Mouse (Mus musculus) embryonic fibroblast, embryonic 13.5 days (primary cell): Measurements from ENCODE around the gene Cnn1. TPM values are rescaled to one million over a fixed set of nuclear protein-coding genes. Genes with fewer than 3 reads are reported as not detected.
A peak's percentile ranks its signal among the peaks of the same experiment; 100 is the strongest.
"Not testable (repeated sequence)": the region's sequence is repeated elsewhere in the genome, so short reads cannot be mapped to it uniquely, and the experiment has no call there.

Experiments used
- H3K27ac ChIP-seq: 2 replicates; pipeline ENCODE4 v1.5.1; 2012; ENCODE audit warnings: low read length, control low read depth, inconsistent platforms; ENCODE audit not compliant: insufficient read depth
- H3K4me1 ChIP-seq: 2 replicates; pipeline ENCODE4 v1.6.1; 2011; ENCODE audit warnings: low read length; ENCODE audit not compliant: control insufficient read depth, insufficient read depth
- H3K4me3 ChIP-seq: 2 replicates; pipeline ENCODE4 v1.5.1; 2011; ENCODE audit warnings: mild to moderate bottlenecking, control low read depth, low read length; ENCODE audit not compliant: insufficient read depth
- CTCF ChIP-seq: IDR thresholded peaks from 2 replicates; pipeline ENCODE4 v1.5.1; 2011; ENCODE audit warnings: mild to moderate bottlenecking, control low read depth, low read length, moderate library complexity, borderline replicate concordance; ENCODE audit not compliant: insufficient read depth
- POLR2A ChIP-seq: IDR thresholded peaks from 2 replicates; pipeline ENCODE4 v1.6.1; 2011; ENCODE audit warnings: low read depth, mild to moderate bottlenecking, control low read depth, low read length, moderate library complexity
- polyA plus RNA-seq: library from polyadenylated mRNA; stranded (reverse); fragments of >200 nt; gene quantifications from 2 replicates; pipeline ENCODE4 v1.2.4, GENCODE M21; 2011; ENCODE audit warnings: low read depth; ENCODE audit not compliant: missing spikeins, insufficient read length

Gene Cnn1
- polyA plus RNA-seq, 1 experiment = 203 TPM

DNA sequence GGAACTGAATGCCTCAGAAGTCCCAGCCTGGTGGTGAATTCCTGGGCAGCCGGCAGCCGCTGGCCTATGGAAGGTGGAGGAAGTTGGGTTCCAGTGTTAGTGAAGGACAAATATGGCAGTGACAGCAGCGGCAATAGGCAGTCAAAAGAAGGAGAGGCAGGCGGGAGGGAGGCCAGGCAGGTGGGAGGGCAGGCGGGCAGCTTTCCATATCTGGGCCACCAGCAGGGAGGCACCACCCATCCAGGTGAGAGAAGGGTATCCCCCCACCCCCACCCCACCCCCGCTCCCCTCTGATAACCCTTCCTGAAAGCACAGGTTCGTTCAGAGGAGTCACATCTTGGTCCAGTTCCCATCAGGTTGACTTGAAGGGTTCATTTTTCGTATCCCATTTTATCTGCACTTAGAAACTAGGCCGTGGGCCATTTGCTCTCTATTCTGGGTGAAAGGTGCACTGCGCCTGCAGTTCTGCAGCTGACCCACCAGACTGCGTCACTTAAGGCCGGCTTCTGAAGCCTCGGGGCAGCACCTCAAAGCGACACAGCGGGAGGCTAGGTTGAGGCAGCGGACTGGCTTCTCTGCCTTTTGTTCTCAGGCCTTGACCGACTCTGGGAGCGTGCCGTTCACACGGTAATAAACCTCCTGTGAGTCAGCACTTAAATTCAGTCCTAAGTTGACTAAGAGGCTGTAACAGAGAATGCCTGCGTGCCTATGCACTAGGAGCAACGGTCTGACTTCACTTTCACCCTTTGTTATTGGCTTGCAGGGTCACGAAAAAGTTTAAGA is 37.9 kb downstream of the Cnn1 start:
- Histone ChIP-seq H3K27ac (0 out of 2 replicates have a peak overlapping the region, but pooled peaks have one; percentile 23), H3K4me3 (no peak overlapping the region)
- TF ChIP-seq POLR2A = no peak
- TF ChIP-seq CTCF = no peak

DNA sequence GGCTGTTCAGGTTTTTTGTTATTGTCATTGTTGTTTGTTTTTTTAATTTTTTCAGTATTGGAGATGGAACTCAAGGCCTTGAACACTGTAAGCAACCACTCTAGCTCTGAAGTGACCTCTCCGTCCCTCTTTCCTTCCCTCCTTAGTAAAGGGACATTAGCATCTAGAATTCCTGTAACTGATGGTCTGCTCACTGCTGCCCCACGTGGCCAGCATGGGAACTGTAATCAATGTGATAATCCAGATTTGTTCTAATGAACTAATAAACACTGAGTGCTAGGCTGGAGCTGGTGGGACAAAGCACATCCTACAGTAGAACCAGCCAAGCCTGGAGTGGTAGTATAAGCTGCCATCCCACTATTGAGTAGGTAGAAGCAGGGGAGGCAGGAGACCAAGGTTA is 39.5 kb downstream of the Cnn1 start:
- Histone ChIP-seq H3K27ac (no peak overlapping the region), H3K4me1 (no peaks in the 10 kb centered on the region), H3K4me3 (no peak overlapping the region)
- TF ChIP-seq CTCF = peak; percentile 80; the same call in 1 of the 2 replicates
- no peak for TF ChIP-seq POLR2A

More for the DNA sequence above, 37.9 kb downstream of the Cnn1 start:
- no peaks in the 10 kb centered on the region for H3K4me1 ChIP-seq

GRCm38 (mm10) chr9:22139746-22140145 is 40.7 kb downstream of the Cnn1 start:
- Histone ChIP-seq H3K27ac (no peak overlapping the region), H3K4me3 (no peak overlapping the region)
- no peak for TF ChIP-seq CTCF
- no peak for TF ChIP-seq POLR2A

DNA sequence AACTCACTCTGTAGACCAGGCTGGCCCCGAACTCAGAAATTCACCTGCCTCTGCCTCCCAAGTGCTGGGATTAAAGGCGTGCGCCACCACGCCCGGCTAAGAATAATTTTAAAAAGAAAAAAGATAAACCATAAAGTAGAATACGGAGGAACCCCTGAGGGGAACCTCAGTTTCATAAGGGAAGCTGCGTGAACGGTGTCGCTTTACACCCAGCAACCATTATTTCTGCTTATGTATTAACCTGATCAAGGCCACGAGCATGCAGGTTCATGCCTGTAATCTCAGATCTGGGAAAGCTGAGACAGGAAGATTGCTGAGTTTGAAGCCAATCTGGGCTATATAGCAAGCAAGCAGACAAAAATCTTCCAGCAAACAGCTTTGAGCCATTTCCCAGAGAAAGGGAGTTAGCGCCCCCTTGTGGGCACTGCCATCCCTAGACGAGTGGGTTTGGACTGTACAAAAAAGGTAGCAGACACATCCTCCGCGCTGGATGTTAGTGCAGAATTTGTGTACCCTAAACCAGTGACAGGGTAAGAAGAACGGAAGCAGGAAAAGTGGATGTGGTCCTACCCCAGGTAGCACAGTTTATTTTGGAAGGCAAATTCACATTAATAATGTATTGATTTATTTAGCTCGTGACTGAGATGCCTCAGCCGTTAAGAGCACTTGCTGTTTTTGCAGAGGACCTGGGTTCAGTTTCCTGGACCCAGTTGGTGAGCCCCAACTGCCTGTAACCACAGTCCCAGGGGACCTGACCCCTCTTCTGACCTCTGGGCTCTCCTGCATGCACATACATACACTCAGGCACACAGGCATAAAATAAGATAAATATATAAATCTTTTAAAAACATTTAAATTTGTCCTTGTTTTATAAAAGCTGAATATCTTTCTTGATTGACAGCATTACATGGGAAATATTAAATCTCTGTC is 44.4 kb downstream of the Cnn1 start:
- TF ChIP-seq CTCF (peak; percentile 74), POLR2A (no peak)
- no peak overlapping the region for H3K4me3 ChIP-seq

More at GRCm38 (mm10) chr9:22139746-22140145, 40.7 kb downstream of the Cnn1 start:
- no peaks in the 10 kb centered on the region for H3K4me1 ChIP-seq

GRCm38 (mm10) chr9:22144304-22144965 is 45.4 kb downstream of the Cnn1 start:
- Histone ChIP-seq H3K4me3 (no peak overlapping the region), H3K4me1 (no peaks in the 10 kb centered on the region), H3K27ac (no peak overlapping the region)
- TF ChIP-seq CTCF = no peak
- TF ChIP-seq POLR2A = no peak

More for the DNA sequence above, 44.4 kb downstream of the Cnn1 start:
- no peaks in the 10 kb centered on the region for H3K4me1 ChIP-seq
- H3K27ac ChIP-seq = no peak overlapping the region

DNA sequence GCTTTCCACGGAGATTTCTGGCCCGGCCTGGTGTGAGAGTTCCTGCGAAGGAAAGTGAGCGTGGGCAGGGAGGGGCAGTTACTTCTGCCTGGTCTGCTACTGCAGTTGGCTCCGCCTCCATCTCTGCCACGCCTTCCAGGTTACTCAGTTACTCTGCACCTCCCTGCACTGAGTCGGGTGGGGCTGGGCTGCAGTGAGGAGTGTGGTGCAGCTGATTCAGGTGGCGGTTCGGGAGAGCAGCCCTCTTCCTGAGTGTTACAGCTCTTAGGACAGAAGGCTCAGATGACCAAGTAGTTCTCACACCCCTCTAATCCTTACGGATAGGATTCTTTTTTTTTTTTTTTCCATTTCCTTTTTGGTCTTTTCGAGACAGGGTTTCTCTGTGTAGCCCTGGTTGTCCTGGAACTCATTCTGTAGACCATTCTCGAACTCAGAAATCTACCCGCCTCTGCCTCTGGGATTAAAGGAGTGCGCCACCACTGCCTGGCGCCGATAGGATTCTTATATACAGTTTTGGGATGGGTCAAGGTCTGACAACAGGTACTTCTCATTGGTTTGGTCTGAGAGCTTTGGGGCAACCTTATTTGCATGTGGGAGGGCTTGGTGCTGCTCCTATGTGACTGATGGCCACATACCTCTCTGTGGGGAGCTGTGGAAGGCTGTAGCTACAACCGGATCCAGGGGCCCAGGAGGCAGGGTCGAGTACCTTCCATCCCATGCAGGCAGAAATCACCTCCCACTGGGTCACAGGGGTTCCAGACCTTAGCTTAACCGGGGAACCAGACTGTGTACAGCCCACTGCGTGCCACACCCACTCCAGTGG is 50.6 kb downstream of the Cnn1 start:
- H3K4me3 ChIP-seq = no peak overlapping the region
- TF ChIP-seq POLR2A (no peak), CTCF (no peak)
- H3K4me1 ChIP-seq = no peaks in the 10 kb centered on the region
- no peak overlapping the region for H3K27ac ChIP-seq

GRCm38 (mm10) chr9:22150249-22150693 is 51.3 kb downstream of the Cnn1 start:
- not testable (repeated sequence) for H3K4me3 ChIP-seq, H3K4me1 ChIP-seq, H3K27ac ChIP-seq

GRCm38 (mm10) chr9:22150946-22151345 is 51.9 kb downstream of the Cnn1 start:
- no peak overlapping the region for H3K27ac ChIP-seq
- TF ChIP-seq POLR2A = no peak
- no peak for TF ChIP-seq CTCF
- H3K4me3 ChIP-seq = no peak overlapping the region
- no peaks in the 10 kb centered on the region for H3K4me1 ChIP-seq

- TF ChIP-seq POLR2A (no peak), CTCF (no peak)
Measured at GRCm38 (mm10) chr9:22153810-22154209, 54.8 kb downstream of the Cnn1 start.

More at GRCm38 (mm10) chr9:22153810-22154209, 54.8 kb downstream of the Cnn1 start:
- Histone ChIP-seq H3K4me3 (no peak overlapping the region), H3K4me1 (no peaks in the 10 kb centered on the region), H3K27ac (no peak overlapping the region)
